Mouse (Mus musculus) forebrain, embryonic 10.5 days (tissue): ENCODE measurements around the gene Aff3. TPM values are rescaled to one million over a fixed set of nuclear protein-coding genes. Genes with fewer than 3 reads are reported as not detected.

Experiments used
- DNase-seq: peaks from one replicate; pipeline ENCODE4 v3.0.0-alpha.2; 2017; ENCODE audit warnings: low spot score; ENCODE audit errors: extremely low spot score
- H3K27ac ChIP-seq: fragments of 300-500 bp; sonication (generic); 2 replicates; pipeline ENCODE4 v1.5.1; 2016; ENCODE audit warnings: mild to moderate bottlenecking
- H3K27me3 ChIP-seq: fragments of 300-500 bp; sonication (generic); 2 replicates; pipeline ENCODE4 v1.6.1; 2016; ENCODE audit warnings: mild to moderate bottlenecking; ENCODE audit not compliant: poor library complexity, severe bottlenecking
- H3K36me3 ChIP-seq: fragments of 300-500 bp; sonication (generic); replicated peaks from 2 replicates; pipeline ENCODE4 v1.6.1; 2016; ENCODE audit warnings: mild to moderate bottlenecking, moderate library complexity
- H3K4me1 ChIP-seq: fragments of 300-500 bp; sonication (generic); 2 replicates; pipeline ENCODE4 v1.6.1; 2016
- H3K4me3 ChIP-seq: fragments of 300-500 bp; sonication (generic); 2 replicates; pipeline ENCODE4 v1.5.1; 2016; ENCODE audit warnings: mild to moderate bottlenecking, moderate library complexity
- H3K9me3 ChIP-seq: fragments of 300-500 bp; sonication (generic); 2 replicates; pipeline ENCODE4 v1.6.1; 2016; ENCODE audit warnings: mild to moderate bottlenecking, moderate library complexity
- WGBS: fragments of 180-500 bp; shearing (Covaris S2); methylation state at CpG from one replicate; pipeline ENCODE4 v1.1.7; 2016; 5-methylcytosine and 5-hydroxymethylcytosine counted together
- polyA plus RNA-seq: library from polyadenylated mRNA; unstranded; fragments of >200 nt; fragmentation: Nextera tagmentation; extraction: Ambion mirVana; gene quantifications from 2 replicates; pipeline ENCODE4 v1.2.1, GENCODE M21; 2016

Gene Aff3
- polyA plus RNA-seq, 1 experiment from 2014 or later: 3.5 TPM

- H3K36me3 ChIP-seq: peaks cover 16% of the 10 kb centered on the region
- WGBS: 95% methylated on average over 5 of the region's 5 CpGs
Measured at GRCm38 (mm10) chr1:38186227-38186545, 478.6 kb downstream of the Aff3 start.

GRCm38 (mm10) chr1:38185517-38186226, 479.1 kb downstream of the Aff3 start:
- Histone ChIP-seq H3K27me3 (no peaks in the 10 kb centered on the region), H3K9me3 (no peaks in the 10 kb centered on the region), H3K4me3 (no peak overlapping the region), H3K36me3 (peaks cover 18% of the 10 kb centered on the region), H3K4me1 (peaks cover 4% of the 10 kb centered on the region; the same call in 1 of the 2 replicates), H3K27ac (no peak overlapping the region)
- 61% methylated on average over 17 of the region's 17 CpGs for WGBS
- peak; percentile 78 for DNase-seq

More at GRCm38 (mm10) chr1:38186227-38186545, 478.6 kb downstream of the Aff3 start:
- DNase-seq: no peak
- Histone ChIP-seq H3K4me1 (peaks cover under 1% of the 10 kb centered on the region; the same call in 1 of the 2 replicates), H3K27ac (no peak overlapping the region), H3K27me3 (no peaks in the 10 kb centered on the region), H3K9me3 (no peaks in the 10 kb centered on the region), H3K4me3 (no peak overlapping the region)

- Histone ChIP-seq H3K36me3 (peaks cover 25% of the 10 kb centered on the region), H3K27ac (no peak overlapping the region), H3K4me1 (peaks cover 4% of the 10 kb centered on the region; the same call in 1 of the 2 replicates), H3K9me3 (no peaks in the 10 kb centered on the region), H3K4me3 (no peak overlapping the region), H3K27me3 (no peaks in the 10 kb centered on the region)
- no peak for DNase-seq
- WGBS: 87% methylated on average over 15 of the region's 15 CpGs
Measured at GRCm38 (mm10) chr1:38181020-38181550, 483.7 kb downstream of the Aff3 start.

- Histone ChIP-seq H3K4me1 (peaks cover 4% of the 10 kb centered on the region; the same call in 1 of the 2 replicates), H3K27ac (no peak overlapping the region), H3K27me3 (no peaks in the 10 kb centered on the region), H3K4me3 (no peak overlapping the region), H3K36me3 (peaks cover 25% of the 10 kb centered on the region), H3K9me3 (no peaks in the 10 kb centered on the region)
- WGBS: 95% methylated on average over 8 of the region's 8 CpGs
- no peak for DNase-seq
Measured at GRCm38 (mm10) chr1:38178929-38179328, 485.8 kb downstream of the Aff3 start.

GRCm38 (mm10) chr1:38176077-38176476, 488.7 kb downstream of the Aff3 start:
- peaks cover 1% of the 10 kb centered on the region; the same call in 1 of the 2 replicates for H3K4me1 ChIP-seq
- no peak overlapping the region for H3K27ac ChIP-seq
- H3K36me3 ChIP-seq: peaks cover 19% of the 10 kb centered on the region
- DNase-seq: no peak
- 90% methylated on average over 7 of the region's 7 CpGs for WGBS
- no peaks in the 10 kb centered on the region for H3K27me3 ChIP-seq
- H3K4me3 ChIP-seq: no peak overlapping the region
- no peaks in the 10 kb centered on the region for H3K9me3 ChIP-seq

GRCm38 (mm10) chr1:38171874-38172273, 492.9 kb downstream of the Aff3 start:
- H3K9me3 ChIP-seq: no peaks in the 10 kb centered on the region
- no peak overlapping the region for H3K27ac ChIP-seq
- 90% methylated on average over 4 of the region's 4 CpGs for WGBS
- no peaks in the 10 kb centered on the region for H3K27me3 ChIP-seq
- H3K4me1 ChIP-seq: no peaks in the 10 kb centered on the region
- no peak overlapping the region for H3K4me3 ChIP-seq
- no peak for DNase-seq
- H3K36me3 ChIP-seq: no peaks in the 10 kb centered on the region

- no peak overlapping the region for H3K27ac ChIP-seq
- no peaks in the 10 kb centered on the region for H3K27me3 ChIP-seq
- no peaks in the 10 kb centered on the region for H3K9me3 ChIP-seq
- no peaks in the 10 kb centered on the region for H3K36me3 ChIP-seq
- no peak for DNase-seq
- no peak overlapping the region for H3K4me3 ChIP-seq
- H3K4me1 ChIP-seq: no peaks in the 10 kb centered on the region
- WGBS: 78% methylated on average over 2 of the region's 2 CpGs
Measured at GRCm38 (mm10) chr1:38165696-38166095, 499.1 kb downstream of the Aff3 start.

GRCm38 (mm10) chr1:38150086-38150485, 514.7 kb downstream of the Aff3 start:
- WGBS: 92% methylated on average over 5 of the region's 5 CpGs
- no peak overlapping the region for H3K27ac ChIP-seq

GRCm38 (mm10) chr1:38146008-38146407, 518.7 kb downstream of the Aff3 start:
- WGBS: 91% methylated on average over 4 of the region's 4 CpGs
- no peak for DNase-seq
- no peaks in the 10 kb centered on the region for H3K9me3 ChIP-seq
- no peak overlapping the region for H3K27ac ChIP-seq
- H3K36me3 ChIP-seq: no peaks in the 10 kb centered on the region
- no peaks in the 10 kb centered on the region for H3K27me3 ChIP-seq
- H3K4me3 ChIP-seq: no peak overlapping the region
- no peaks in the 10 kb centered on the region for H3K4me1 ChIP-seq

More at GRCm38 (mm10) chr1:38150086-38150485, 514.7 kb downstream of the Aff3 start:
- Histone ChIP-seq H3K36me3 (no peaks in the 10 kb centered on the region), H3K4me1 (no peaks in the 10 kb centered on the region), H3K4me3 (no peak overlapping the region), H3K27me3 (no peaks in the 10 kb centered on the region), H3K9me3 (no peaks in the 10 kb centered on the region)
- DNase-seq: no peak

- Histone ChIP-seq H3K27ac (no peak overlapping the region), H3K36me3 (no peaks in the 10 kb centered on the region), H3K4me1 (no peaks in the 10 kb centered on the region), H3K27me3 (no peaks in the 10 kb centered on the region), H3K9me3 (no peaks in the 10 kb centered on the region), H3K4me3 (no peak overlapping the region)
- DNase-seq: no peak
- 71% methylated on average over 1 of the region's 1 CpGs for WGBS
Measured at GRCm38 (mm10) chr1:38141371-38141770, 523.4 kb downstream of the Aff3 start.

- no peaks in the 10 kb centered on the region for H3K27me3 ChIP-seq
- DNase-seq: no peak
- H3K4me3 ChIP-seq: no peak overlapping the region
- H3K4me1 ChIP-seq: no peaks in the 10 kb centered on the region
- H3K36me3 ChIP-seq: no peaks in the 10 kb centered on the region
- H3K27ac ChIP-seq: no peak overlapping the region
- 86% methylated on average over 2 of the region's 2 CpGs for WGBS
- H3K9me3 ChIP-seq: no peaks in the 10 kb centered on the region
Measured at GRCm38 (mm10) chr1:38140911-38141310, 523.8 kb downstream of the Aff3 start.

GRCm38 (mm10) chr1:38139396-38139795, 525.4 kb downstream of the Aff3 start:
- H3K27me3 ChIP-seq: no peaks in the 10 kb centered on the region
- H3K4me1 ChIP-seq: no peaks in the 10 kb centered on the region
- H3K9me3 ChIP-seq: no peaks in the 10 kb centered on the region; the same call in 1 of the 2 replicates
- WGBS: 83% methylated on average over 2 of the region's 2 CpGs
- H3K4me3 ChIP-seq: no peak overlapping the region
- no peak overlapping the region for H3K27ac ChIP-seq
- no peak for DNase-seq
- no peaks in the 10 kb centered on the region for H3K36me3 ChIP-seq

GRCm38 (mm10) chr1:38132942-38133341, 531.8 kb downstream of the Aff3 start:
- Histone ChIP-seq H3K4me1 (peaks cover 25% of the 10 kb centered on the region), H3K4me3 (no peak overlapping the region), H3K9me3 (no peaks in the 10 kb centered on the region; the same call in 1 of the 2 replicates), H3K27ac (no peak overlapping the region), H3K27me3 (0 out of 2 replicates have a peak, but pooled peaks cover 3% of the 10 kb centered on the region), H3K36me3 (no peaks in the 10 kb centered on the region)
- DNase-seq: no peak
- 77% methylated on average over 6 of the region's 6 CpGs for WGBS
